Mouse (Mus musculus) G1E (cell line): ENCODE results near the gene Gm11639.

Experiments
- CTCF ChIP-seq: IDR thresholded peaks from 2 replicates; pipeline ENCODE4 v1.5.1; 2012; ENCODE audit warnings: low read depth, low read length, inconsistent platforms, mixed read lengths
- GATA1 ChIP-seq: IDR thresholded peaks from 2 replicates; pipeline ENCODE4 v1.6.1; 2012; ENCODE audit warnings: borderline replicate concordance, low read length, inconsistent platforms, mixed read lengths
- POLR2AphosphoS5 ChIP-seq: IDR thresholded peaks from 2 replicates; pipeline ENCODE4 v1.6.1; 2012; ENCODE audit warnings: low read depth, low read length, inconsistent platforms; ENCODE audit not compliant: insufficient replicate concordance
- TAL1 ChIP-seq: conservative IDR thresholded peaks from 2 replicates; pipeline ENCODE4 v1.6.1; 2012; ENCODE audit warnings: low read depth, low read length, inconsistent platforms, mixed read lengths

DNA sequence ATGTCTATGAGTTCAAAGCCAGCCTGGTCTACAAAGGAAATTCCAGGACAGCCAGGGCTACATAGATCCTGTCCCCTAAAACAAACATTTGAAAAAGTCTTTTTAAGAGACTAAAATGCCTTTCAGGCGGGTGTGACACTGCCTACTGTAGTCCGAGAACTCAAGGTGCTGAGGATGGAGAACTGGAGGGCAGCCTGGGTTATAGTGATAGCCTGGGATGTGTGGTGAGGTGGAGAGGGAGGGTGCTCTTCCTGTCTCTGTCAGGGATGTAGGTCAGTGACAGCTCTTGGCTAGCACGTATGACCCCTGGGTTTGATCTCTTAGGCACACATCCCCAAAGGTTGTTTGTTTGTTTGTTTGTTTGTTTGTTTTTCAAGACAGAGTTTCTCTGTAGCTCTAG is 458.6 kb downstream of the Gm11639 start:
- TF ChIP-seq CTCF (no peak), GATA1 (no peak), POLR2AphosphoS5 (no peak), TAL1 (no peak)
